In genomic region chr5:122625565-122626252, GRCm38 (mm10) we compare ENCODE assay signal across 22 mouse cellular contexts. TPM values are rescaled to one million over a fixed set of nuclear protein-coding genes. Genes with fewer than 3 reads are reported as not detected.
DNase-seq lines count a peak whose midpoint lies in the region; ATAC-seq and TF ChIP-seq lines count a peak whose summit lies in the region.
"Had no signal": no experiment of that assay in that cellular context is flagged by ENCODE, and none has a peak within 500 bp of the region (broad histone marks: within the 10 kb centered on the region; RNA-seq: fewer than 3 reads in every experiment).

No protein-coding gene starts in this region.

- no peak for TF ChIP-seq RAD21 in MEL (IDR thresholded peaks at IDR 0.05; ENCODE audit: low read depth, low read length)

- H3K79me2 ChIP-seq in C2C12 (ENCODE audit: control insufficient read depth, insufficient read depth): no peaks in the 10 kb centered on the region
- H3K79me2 ChIP-seq in MEL (ENCODE audit: control insufficient read depth, insufficient read depth, low read length, poor library complexity): peaks cover 2% of the 10 kb centered on the region; the same call in 1 of the 2 replicates

- TF ChIP-seq EP300 in MEL (IDR thresholded peaks at IDR 0.05; ENCODE audit: low read depth in 1 of 2, low read length in 2 of 2): peak in 1 of 2 experiments; percentile 75; a peak in 1 of 4 replicates

- H3K4me2 ChIP-seq in heart, embryonic 11.5 days: no peak overlapping the region
- H3K4me2 ChIP-seq: hindbrain, embryonic 15.5 days; intestine, embryonic 15.5 days; limb, embryonic 13.5 days; liver, embryonic 13.5 days; lung, embryonic 15.5 days; midbrain, embryonic 12.5 days; neural tube, embryonic 13.5 days; stomach, embryonic 15.5 days had no signal

- DNase-seq in heart, embryonic 10.5 days (ENCODE audit: low spot score): no peak
- DNase-seq in MEL (ENCODE audit: low read depth, low spot score): peak; percentile 97
- DNase-seq in retina, embryonic 14.5 days (ENCODE audit: low spot score): no peak
- DNase-seq in spleen, adult 18-20 months: no peak
- DNase-seq: adrenal gland, adult 8-10 months; cerebellum, adult 9-10 months; heart, postnatal 4 days; liver, embryonic 13.5 days had no signal

- H3K36me3 ChIP-seq in heart, embryonic 10.5 days: no peaks in the 10 kb centered on the region
- H3K36me3 ChIP-seq in heart, embryonic 11.5 days (ENCODE audit: control insufficient read depth, insufficient read depth, low read length): no peaks in the 10 kb centered on the region
- H3K36me3 ChIP-seq in C2C12 (ENCODE audit: control insufficient read depth, insufficient read depth) (no peaks in the 10 kb centered on the region), MEL (ENCODE audit: control insufficient read depth in 1 of 2, insufficient read depth in 2 of 2, low read length in 2 of 2) (peaks cover 0 to 17% of the 10 kb centered on the region in 2 experiments; a peak in 2 of 4 replicates)
- H3K36me3 ChIP-seq: embryonic facial prominence, embryonic 10.5 days; G1E; hindbrain, embryonic 15.5 days; intestine, embryonic 15.5 days; limb, embryonic 13.5 days; liver, embryonic 13.5 days; lung, embryonic 15.5 days; midbrain, embryonic 12.5 days; neural tube, embryonic 13.5 days; stomach, embryonic 15.5 days had no signal

- no peaks in the 10 kb centered on the region for H3K9me3 ChIP-seq in heart, embryonic 10.5 days
- H3K9me3 ChIP-seq in heart, embryonic 11.5 days (replicated peaks; ENCODE audit: control insufficient read depth, low read length): no peaks in the 10 kb centered on the region
- no peaks in the 10 kb centered on the region for H3K9me3 ChIP-seq in MEL (replicated peaks; ENCODE audit: insufficient read depth, low read length)
- H3K9me3 ChIP-seq: embryonic facial prominence, embryonic 10.5 days; G1E; hindbrain, embryonic 15.5 days; intestine, embryonic 15.5 days; limb, embryonic 13.5 days; liver, embryonic 13.5 days; lung, embryonic 15.5 days; midbrain, embryonic 12.5 days; neural tube, embryonic 13.5 days; stomach, embryonic 15.5 days had no signal

- no peak overlapping the region for H3K4me3 ChIP-seq in heart, embryonic 10.5 days
- H3K4me3 ChIP-seq in heart, embryonic 11.5 days (ENCODE audit: low read depth, low read length): no peak overlapping the region
- no peak overlapping the region for H3K4me3 ChIP-seq in C2C12 (ENCODE audit: insufficient read depth, poor library complexity, severe bottlenecking)
- peak overlapping the region; percentile 46 to 47 for H3K4me3 ChIP-seq in MEL (ENCODE audit: control insufficient read depth in 1 of 2, insufficient read depth in 1 of 2, low read depth in 2 of 2, low read length in 2 of 2)
- H3K4me3 ChIP-seq: embryonic facial prominence, embryonic 10.5 days; hindbrain, embryonic 15.5 days; intestine, embryonic 15.5 days; limb, embryonic 13.5 days; liver, embryonic 13.5 days; lung, embryonic 15.5 days; midbrain, embryonic 12.5 days; neural tube, embryonic 13.5 days; stomach, embryonic 15.5 days had no signal

- peak; percentile 67 to 73; a peak in 3 of 4 replicates for TF ChIP-seq POLR2A in MEL (IDR thresholded peaks at IDR 0.05; ENCODE audit: control insufficient read depth in 1 of 2, insufficient read depth in 1 of 2, low read depth in 1 of 2, low read length in 2 of 2, poor library complexity in 1 of 2)

- H3K9ac ChIP-seq in heart, embryonic 11.5 days (ENCODE audit: low read depth, low read length): no peak overlapping the region
- H3K9ac ChIP-seq in MEL (ENCODE audit: control insufficient read depth, low read depth, low read length, poor library complexity, severe bottlenecking): peak overlapping the region; percentile 72
- H3K9ac ChIP-seq: hindbrain, embryonic 15.5 days; intestine, embryonic 15.5 days; limb, embryonic 13.5 days; liver, embryonic 13.5 days; lung, embryonic 15.5 days; midbrain, embryonic 12.5 days; neural tube, embryonic 13.5 days; stomach, embryonic 15.5 days had no signal

- 84% methylated on average over 14 of the region's 14 CpGs for WGBS in heart, embryonic 10.5 days
- 80% methylated on average over 14 of the region's 14 CpGs for WGBS in heart, embryonic 11.5 days (ENCODE audit: insufficient replicate concordance)

- no peak for ATAC-seq in heart, embryonic 11.5 days (replicated peaks; ENCODE audit: insufficient number of reproducible peaks, low FRiP score, low TSS enrichment)
- ATAC-seq in granulocyte monocyte progenitor cell, adult 5-6 weeks (replicated peaks; ENCODE audit: poor library complexity, severe bottlenecking): peak; percentile 40
- ATAC-seq: forebrain, embryonic 14.5 days; intestine, embryonic 15.5 days had no signal

- H3K27ac ChIP-seq in heart, embryonic 10.5 days: peak overlapping the region; percentile 92
- no peak overlapping the region for H3K27ac ChIP-seq in heart, embryonic 11.5 days (ENCODE audit: low read depth, low read length)
- H3K27ac ChIP-seq in MEL (ENCODE audit: control insufficient read depth, low read depth, low read length): peak overlapping the region; percentile 99
- H3K27ac ChIP-seq: embryonic facial prominence, embryonic 10.5 days; hindbrain, embryonic 15.5 days; intestine, embryonic 15.5 days; limb, embryonic 13.5 days; liver, embryonic 13.5 days; lung, embryonic 15.5 days; macrophage; midbrain, embryonic 12.5 days; neural tube, embryonic 13.5 days; stomach, embryonic 15.5 days had no signal

- H3K27me3 ChIP-seq in heart, embryonic 10.5 days (ENCODE audit: insufficient read depth, poor library complexity, severe bottlenecking): no peaks in the 10 kb centered on the region
- H3K27me3 ChIP-seq in heart, embryonic 11.5 days (ENCODE audit: control insufficient read depth, insufficient read depth, low read length): no peaks in the 10 kb centered on the region
- H3K27me3 ChIP-seq in C2C12 (ENCODE audit: control insufficient read depth, insufficient read depth, insufficient read length) (no peaks in the 10 kb centered on the region), MEL (ENCODE audit: control insufficient read depth in 1 of 2, insufficient read depth in 2 of 2, low read length in 2 of 2) (no peaks in the 10 kb centered on the region)
- H3K27me3 ChIP-seq: hindbrain, embryonic 15.5 days; intestine, embryonic 15.5 days; limb, embryonic 13.5 days; liver, embryonic 13.5 days; lung, embryonic 15.5 days; midbrain, embryonic 12.5 days; neural tube, embryonic 13.5 days; stomach, embryonic 15.5 days had no signal

- H3ac ChIP-seq in C2C12 (ENCODE audit: control insufficient read depth, insufficient read length, low read depth): no peak overlapping the region

- no peaks in the 10 kb centered on the region for H3K79me3 ChIP-seq in C2C12 (ENCODE audit: low read depth)

- TF ChIP-seq CTCF in C2C12 (IDR thresholded peaks at IDR 0.05; ENCODE audit: control insufficient read depth, insufficient read depth, insufficient read length) (no peak), MEL (IDR thresholded peaks at IDR 0.05 in 2 of 3, conservative IDR thresholded peaks at IDR 0.05 in 1 of 3; ENCODE audit: control insufficient read depth in 1 of 3, insufficient read depth in 1 of 3, low read depth in 2 of 3, low read length in 3 of 3, poor library complexity in 1 of 3, severe bottlenecking in 1 of 3) (no peak)

- peaks cover 37% of the 10 kb centered on the region for H3K4me1 ChIP-seq in heart, embryonic 10.5 days
- H3K4me1 ChIP-seq in heart, embryonic 11.5 days (ENCODE audit: control insufficient read depth, insufficient read depth, low read length): peaks cover 9% of the 10 kb centered on the region
- H3K4me1 ChIP-seq in MEL (ENCODE audit: control insufficient read depth in 1 of 2, insufficient read depth in 2 of 2, low read length in 2 of 2): peaks cover 10 to 38% of the 10 kb centered on the region in 2 experiments
- H3K4me1 ChIP-seq: lung, embryonic 15.5 days had no signal

TF ChIP-seq in C2C12, 6 proteins besides CTCF, POLR2A, EP300 and RAD21:
- TF ChIP-seq USF1 (IDR thresholded peaks at IDR 0.05; ENCODE audit: low read depth): peak; percentile 32
- no peak for TF ChIP-seq MAX (IDR thresholded peaks at IDR 0.05)

TF ChIP-seq in MEL, 35 proteins besides CTCF, POLR2A, EP300 and RAD21 (continues in another document):
- TF ChIP-seq MEF2A (IDR thresholded peaks at IDR 0.05; ENCODE audit: extremely low read depth, insufficient replicate concordance, low read depth, low read length, poor library complexity, severe bottlenecking): 0 out of 2 replicates have a peak, but pooled peaks have one; percentile 6
- peak; percentile 19; the same call in 1 of the 2 replicates for TF ChIP-seq MYC (IDR thresholded peaks at IDR 0.05; ENCODE audit: low read depth, low read length)
- peak; percentile 66; the same call in 1 of the 2 replicates for TF ChIP-seq MAX (IDR thresholded peaks at IDR 0.05; ENCODE audit: low read length)
- no peak for TF ChIP-seq MYB (IDR thresholded peaks at IDR 0.05; ENCODE audit: low read depth, low read length)
- TF ChIP-seq ZNF384 (IDR thresholded peaks at IDR 0.05; ENCODE audit: low read depth, low read length): no peak
- TF ChIP-seq USF1 (IDR thresholded peaks at IDR 0.05; ENCODE audit: low read depth, low read length): peak; percentile 97
- no peak; the same call in 1 of the 2 replicates for TF ChIP-seq KAT2A (conservative IDR thresholded peaks at IDR 0.05; ENCODE audit: low read depth, low read length)
- TF ChIP-seq GABPA (IDR thresholded peaks at IDR 0.05; ENCODE audit: low read depth, low read length): peak; percentile 41; the same call in 1 of the 2 replicates
- peak; percentile 91 for TF ChIP-seq POLR2AphosphoS2 (IDR thresholded peaks at IDR 0.05; ENCODE audit: low read length)

RNA-seq across cellular contexts. Expression of gene Ift81, which starts 11.4 kb away (rescaled TPM):
- 25.2 and 35.2 TPM in 2 replicates for polyA plus RNA-seq in heart, embryonic 10.5 days (2016; fragmentation: Nextera tagmentation; extraction: Ambion mirVana)
- polyA plus RNA-seq in heart, embryonic 11.5 days (2014; fragmentation: Nextera tagmentation; extraction: Ambion mirVana): 23.9 and 28.4 TPM in 2 replicates
- 3.5 TPM for polyA plus RNA-seq in C2C12 (2012; fragmentation: generic; extraction: Trizol)
- 1.5 TPM in 2 replicates for total RNA-seq in MEL (2012; rRNA removed)
- polyA plus RNA-seq in MEL (2012; ENCODE audit: insufficient read depth in 1 of 2, insufficient read length in 2 of 2, low read depth in 1 of 2, low replicate concordance in 2 of 2, missing spikeins in 1 of 2): 1 to 10 TPM in 1 of 2 experiments, not detected in 1; 1.9 TPM
- 0.67 and 1.5 TPM in 2 replicates for total RNA-seq in granulocyte monocyte progenitor cell, adult 5-6 weeks (2014; fragmentation: Nextera tagmentation)
- total RNA-seq in granulocyte monocyte progenitor cell, adult 5-6 weeks (2017): 2.7 and 9.5 TPM in 2 replicates

RNA-seq across cellular contexts. Expression of gene P2rx7, which starts 18.0 kb away (rescaled TPM):
- 0.33 and 0.47 TPM in 2 replicates for polyA plus RNA-seq in heart, embryonic 10.5 days (2016; fragmentation: Nextera tagmentation; extraction: Ambion mirVana)
- 0.36 and 1.00 TPM in 2 replicates for polyA plus RNA-seq in heart, embryonic 11.5 days (2014; fragmentation: Nextera tagmentation; extraction: Ambion mirVana)
- 1.6 TPM for polyA plus RNA-seq in C2C12 (2012; fragmentation: generic; extraction: Trizol)
- 25.3 and 29.3 TPM in 2 replicates for total RNA-seq in MEL (2012; rRNA removed)
- 100 to 1,000 TPM in 1 of 2 experiments, 10 to 100 TPM in 1; 40.8 to 254 TPM for polyA plus RNA-seq in MEL (2012; ENCODE audit: insufficient read depth in 1 of 2, insufficient read length in 2 of 2, low read depth in 1 of 2, low replicate concordance in 2 of 2, missing spikeins in 1 of 2)
- 6.8 and 16.7 TPM in 2 replicates for total RNA-seq in granulocyte monocyte progenitor cell, adult 5-6 weeks (2014; fragmentation: Nextera tagmentation)
- total RNA-seq in granulocyte monocyte progenitor cell, adult 5-6 weeks (2017): 7.6 and 18.3 TPM in 2 replicates

Comparison
In these comparisons a context has a peak if more than half of its experiments do, and no peak if none do; other contexts are left out.
1. H3K4me3 ChIP-seq: peak in MEL (2 of 2); none in heart, embryonic 10.5 days (single experiment), heart, embryonic 11.5 days (single experiment) and C2C12 (single experiment).
2. RNA of gene P2rx7, which starts 18.0 kb away (polyA plus RNA-seq): 40.8 to 254 TPM in MEL; 1.6 TPM in C2C12 (single experiment), 0.36 to 1.00 TPM in heart, embryonic 11.5 days and 0.33 to 0.47 TPM in heart, embryonic 10.5 days; every median in the first group is over 10 times any median in the second.